Mouse (Mus musculus): ENCODE measurements around the gene Cep63.

GRCm38 (mm10) chr9:102641531-102641930 lies 15.2 kb upstream of the Cep63 start:
- no peak for TF ChIP-seq CTCF (conservative IDR thresholded peaks at IDR 0.05; ENCODE audit: low read length)
- no peak for TF ChIP-seq NANOG (IDR thresholded peaks at IDR 0.05; ENCODE audit: borderline replicate concordance, low read length)
- TF ChIP-seq POU5F1 (IDR thresholded peaks at IDR 0.05; ENCODE audit: borderline replicate concordance, low read length), result no peak
